ENCODE assay signal across 11 mouse cellular contexts in genomic region chrX:9221206-9221605, GRCm38 (mm10). TPM values are rescaled to one million over a fixed set of nuclear protein-coding genes. Genes with fewer than 3 reads are reported as not detected.
DNase-seq lines count a peak whose midpoint lies in the region; ATAC-seq lines count a peak whose summit lies in the region.
"Had no signal": no experiment of that assay in that cellular context is flagged by ENCODE, and none has a peak within 500 bp of the region (broad histone marks: within the 10 kb centered on the region; RNA-seq: fewer than 3 reads in every experiment).

No protein-coding gene starts in this region.

- peak; percentile 62; the same call in 1 of the 2 replicates for ATAC-seq in megakaryocyte, adult 5-6 weeks (ENCODE audit: poor library complexity, severe bottlenecking)

- no peaks in the 10 kb centered on the region for H3K9me3 ChIP-seq in heart, embryonic 10.5 days
- H3K9me3 ChIP-seq: embryonic facial prominence, embryonic 12.5 days; liver, embryonic 15.5 days had no signal

- no peaks in the 10 kb centered on the region for H3K27me3 ChIP-seq in heart, embryonic 10.5 days (ENCODE audit: insufficient read depth, poor library complexity, severe bottlenecking)
- H3K27me3 ChIP-seq: embryonic facial prominence, embryonic 12.5 days; liver, embryonic 15.5 days had no signal

- H3K4me1 ChIP-seq in heart, embryonic 10.5 days, result no peaks in the 10 kb centered on the region
- H3K4me1 ChIP-seq: embryonic facial prominence, embryonic 12.5 days had no signal

- no peak overlapping the region for H3K4me3 ChIP-seq in heart, embryonic 10.5 days
- H3K4me3 ChIP-seq: embryonic facial prominence, embryonic 12.5 days; liver, embryonic 15.5 days had no signal

- peak; percentile 35 to 49 for DNase-seq in heart, adult 18-20 months
- DNase-seq in heart, embryonic 10.5 days (ENCODE audit: low spot score), result no peak
- peak; percentile 8 to 25 for DNase-seq in urinary bladder, adult 18-20 months (ENCODE audit: low spot score in 2 of 2)
- no peak for DNase-seq in urinary bladder, postnatal 25 days (ENCODE audit: low spot score)
- peak; percentile 65 for DNase-seq in c-Kit-negative CD71-positive TER-119-positive erythroid progenitor cells, embryonic 14.5 days (ENCODE audit: low read depth, low spot score)
- peak; percentile 58 for DNase-seq in kidney, adult 9 months
- no peak for DNase-seq in urinary bladder, postnatal 36 days (ENCODE audit: low spot score in 2 of 2)

- WGBS in heart, embryonic 10.5 days, result 31% methylated on average over 6 of the region's 6 CpGs

- no peak overlapping the region for H3K27ac ChIP-seq in heart, embryonic 10.5 days
- H3K27ac ChIP-seq: embryonic facial prominence, embryonic 12.5 days; liver, embryonic 15.5 days had no signal

- H3K36me3 ChIP-seq in heart, embryonic 10.5 days, result no peaks in the 10 kb centered on the region
- H3K36me3 ChIP-seq: embryonic facial prominence, embryonic 12.5 days; liver, embryonic 15.5 days had no signal

RNA-seq across cellular contexts. Expression of gene Lancl3, which starts 21.5 kb away (rescaled TPM):
- 1 to 10 TPM; 5.6 to 7.5 TPM for total RNA-seq in heart, adult 18-20 months (2021)
- 0.37 and 0.67 TPM in 2 replicates for polyA plus RNA-seq in heart, embryonic 10.5 days (2016; fragmentation: Nextera tagmentation; extraction: Ambion mirVana)
- total RNA-seq in megakaryocyte, adult 5-6 weeks (2015), result not detected in 2 replicates
- 0.16 TPM in 1 of 2 replicates, not detected in the other for total RNA-seq in megakaryocyte, adult 5-6 weeks (2017)

RNA-seq across cellular contexts. Expression of gene Gm14862, which starts 35.5 kb away (rescaled TPM):
- not detected for total RNA-seq in heart, adult 18-20 months (2021)
- polyA plus RNA-seq in heart, embryonic 10.5 days (2016; fragmentation: Nextera tagmentation; extraction: Ambion mirVana), result not detected in 2 replicates
- total RNA-seq in megakaryocyte, adult 5-6 weeks (2015), result not detected in 2 replicates
- not detected in 2 replicates for total RNA-seq in megakaryocyte, adult 5-6 weeks (2017)
- polyA plus RNA-seq: testis, adult 2 months had no signal

RNA-seq across cellular contexts. Expression of gene Xk, which starts 51.4 kb away (rescaled TPM):
- total RNA-seq in heart, adult 18-20 months (2021), result 1 to 10 TPM; 9.3 to 9.6 TPM
- 6.2 and 6.5 TPM in 2 replicates for polyA plus RNA-seq in heart, embryonic 10.5 days (2016; fragmentation: Nextera tagmentation; extraction: Ambion mirVana)
- total RNA-seq in megakaryocyte, adult 5-6 weeks (2015), result 5.8 and 6.2 TPM in 2 replicates
- total RNA-seq in megakaryocyte, adult 5-6 weeks (2017), result 2.4 and 4.2 TPM in 2 replicates

Comparison
In these comparisons a context has a peak if more than half of its experiments do, and no peak if none do; other contexts are left out.
1. DNase-seq: peak in heart, adult 18-20 months (2 of 2), urinary bladder, adult 18-20 months (2 of 2), c-Kit-negative CD71-positive TER-119-positive erythroid progenitor cells, embryonic 14.5 days (single experiment) and kidney, adult 9 months (single experiment); none in heart, embryonic 10.5 days (single experiment), urinary bladder, postnatal 25 days (single experiment) and urinary bladder, postnatal 36 days (0 of 2).
2. RNA of gene Lancl3, which starts 21.5 kb away (total RNA-seq): 5.6 to 7.5 TPM in heart, adult 18-20 months; 0.16 TPM in megakaryocyte, adult 5-6 weeks; every median in the first group is over 4 times any median in the second.